Mouse (Mus musculus) c-Kit-positive CD71-negative TER-119-negative erythroid progenitor cells, embryonic 14.5 days (primary cell): ENCODE data around the gene Cks2.
"Not testable (repeated sequence)": the region's sequence is repeated elsewhere in the genome, so short reads cannot be mapped to it uniquely, and the experiment has no call there.

Source experiments
- DNase-seq: peaks from one replicate; pipeline ENCODE4 v3.0.0-alpha.2; 2013; ENCODE audit warnings: low read depth

Cks2 gene

GRCm38 (mm10) chr13:51644829-51645789 is at the start of gene Cks2:
TSS of gene Cks2 (plus strand) at chr13:51645232.
- DNase-seq = peak; percentile 99

DNA sequence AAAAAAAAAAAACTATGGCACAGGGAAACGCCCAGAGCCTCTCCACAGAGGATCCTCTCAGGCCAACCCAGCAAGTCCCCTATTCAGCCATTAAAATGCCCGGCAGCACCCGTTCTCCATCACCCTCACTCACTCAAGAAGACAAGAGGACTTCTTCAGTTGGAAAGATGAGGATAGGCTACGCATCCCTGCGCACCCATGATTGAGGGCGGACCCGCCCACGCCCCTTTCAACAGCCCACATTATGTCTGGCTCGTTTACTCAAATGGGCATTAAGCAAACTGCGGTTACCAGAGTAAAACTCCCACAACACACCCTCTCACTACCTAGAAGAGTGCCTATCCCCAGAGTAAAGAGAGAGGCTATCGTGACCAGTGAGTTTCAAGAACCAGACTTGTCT is 49.6 kb upstream of the Cks2 start:
- DNase-seq = no peak

- DNase-seq = no peak
Observed at GRCm38 (mm10) chr13:51598063-51598462, 47.0 kb upstream of the Cks2 start.

- no peak for DNase-seq
Observed at GRCm38 (mm10) chr13:51600169-51600568, 44.9 kb upstream of the Cks2 start.

DNA sequence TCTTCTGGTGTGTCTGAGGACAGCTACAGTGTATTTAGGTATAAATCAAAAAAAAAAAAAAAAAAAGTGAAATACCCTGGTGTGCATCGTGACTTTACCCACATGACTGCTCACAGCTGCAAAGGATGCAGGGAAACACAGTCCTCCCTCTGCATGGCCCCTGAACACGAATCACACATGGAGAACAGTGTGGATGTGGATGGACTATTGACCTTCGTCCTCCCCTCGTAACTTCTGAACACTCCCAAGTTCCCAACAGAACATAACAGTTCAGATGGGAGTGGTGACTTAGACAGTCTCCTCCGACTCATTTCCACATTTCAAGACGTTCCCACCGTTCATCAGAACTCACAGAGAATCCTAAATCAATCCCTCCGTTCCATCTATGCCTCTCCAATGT is 42.3 kb upstream of the Cks2 start:
- DNase-seq = no peak

DNA sequence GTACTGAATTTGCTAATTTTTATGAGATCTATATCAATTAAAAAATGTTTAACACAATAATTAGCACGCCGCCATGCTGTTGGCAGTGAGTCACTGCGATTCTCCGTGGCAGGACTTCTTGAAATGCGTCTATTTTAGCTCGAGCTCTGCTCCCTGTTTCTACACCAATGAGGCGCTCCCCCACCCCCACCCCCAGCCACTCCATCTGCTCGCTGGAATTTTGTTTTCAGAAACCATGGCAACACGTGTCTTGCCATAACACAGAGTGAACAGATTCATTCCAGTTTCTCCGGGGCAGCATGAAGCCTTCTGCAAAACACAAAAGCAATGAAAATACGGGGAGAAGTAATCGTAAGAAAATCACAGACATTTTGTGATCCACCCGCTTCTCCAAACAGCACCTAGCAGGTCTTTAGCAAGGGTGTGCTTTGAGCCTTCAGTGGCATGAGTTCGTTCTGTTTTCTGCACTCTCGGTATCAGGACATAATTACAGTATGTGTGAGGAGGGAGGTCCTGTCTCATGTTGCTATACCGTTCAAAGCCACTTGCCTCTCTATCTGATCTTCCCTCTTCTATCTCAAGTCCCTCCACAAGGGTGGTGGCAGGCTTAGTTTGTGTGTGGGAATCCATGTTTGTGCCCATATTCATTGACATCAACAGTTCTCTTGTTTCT is 41.7 kb upstream of the Cks2 start:
- DNase-seq = no peak

GRCm38 (mm10) chr13:51603894-51604244 is 41.2 kb upstream of the Cks2 start:
- no peak for DNase-seq

DNA sequence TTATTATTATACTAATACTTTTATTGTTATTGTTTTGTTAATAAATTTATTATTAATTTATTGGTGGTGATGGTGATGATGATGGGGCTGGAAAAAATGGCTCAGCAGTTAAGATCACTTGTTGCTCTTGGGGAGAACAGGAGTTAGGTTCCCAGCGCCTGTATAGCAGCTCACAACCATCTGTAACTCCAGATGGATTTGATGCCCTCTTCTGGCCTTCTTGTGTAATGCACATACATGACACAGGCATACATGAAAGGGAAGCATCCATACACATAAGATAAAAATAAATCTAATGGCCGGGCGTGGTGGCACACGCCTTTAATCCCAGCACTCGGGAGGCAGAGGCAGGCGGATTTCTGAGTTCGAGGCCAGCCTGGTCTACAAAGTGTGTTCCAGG is 35.8 kb upstream of the Cks2 start:
- no peak for DNase-seq

DNA sequence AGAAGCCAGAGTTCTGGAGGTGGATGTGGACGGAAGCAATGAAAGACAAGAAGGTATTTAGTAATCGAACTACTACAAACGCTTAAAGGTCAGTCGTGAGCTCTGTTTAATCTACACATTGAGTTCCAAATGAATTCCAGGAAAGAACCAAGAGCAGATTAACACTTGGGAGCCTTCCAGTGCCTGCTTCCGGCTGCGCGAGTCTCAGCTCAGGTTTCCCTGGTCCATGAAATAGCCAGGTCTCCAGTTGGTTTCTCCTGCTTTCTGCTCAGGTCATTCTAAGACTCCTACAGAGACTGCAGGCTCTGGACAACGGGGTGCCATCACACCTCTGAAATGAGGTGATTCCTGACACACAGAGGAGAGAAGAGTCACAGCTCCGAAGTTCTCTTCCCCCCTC is 34.0 kb upstream of the Cks2 start:
- DNase-seq = no peak

DNA sequence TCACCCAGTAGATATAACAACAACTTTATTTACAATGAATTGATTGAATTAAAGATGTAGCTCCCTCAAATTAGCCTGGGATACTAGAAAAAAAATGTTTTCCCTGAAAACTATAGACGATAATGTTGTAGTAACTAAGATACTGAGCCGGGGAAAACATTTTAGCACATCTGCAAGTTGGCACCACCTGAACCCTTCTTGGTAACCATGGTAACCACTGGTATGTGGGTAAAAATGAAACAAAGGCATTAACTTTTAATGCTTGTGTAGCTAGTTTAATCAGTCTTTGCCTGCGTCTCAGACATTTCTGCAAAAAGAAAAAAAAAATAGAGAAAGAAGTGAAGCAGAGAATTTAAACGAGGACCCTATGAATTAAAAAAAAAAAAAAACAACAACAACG is 33.5 kb upstream of the Cks2 start:
- DNase-seq = no peak

DNA sequence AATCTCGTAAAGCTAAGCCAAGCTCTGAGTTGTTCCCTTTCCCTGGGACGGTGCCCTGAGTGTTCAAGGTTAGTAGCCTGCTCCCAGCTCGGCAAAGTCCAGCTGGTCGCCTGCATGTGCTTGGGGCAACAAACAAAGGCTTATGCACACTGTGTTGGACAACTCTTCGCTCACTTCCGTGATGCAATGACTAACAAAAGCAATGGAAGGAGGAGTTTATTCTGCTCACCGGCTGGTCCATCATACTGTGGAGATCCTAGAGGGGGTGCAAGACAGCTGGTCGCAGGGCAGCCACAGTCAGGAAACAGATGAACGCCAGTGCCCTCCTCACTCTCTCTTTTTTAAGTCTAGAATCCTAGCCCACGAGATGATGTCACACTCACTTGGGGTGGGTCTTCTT is 29.2 kb upstream of the Cks2 start:
- no peak for DNase-seq

GRCm38 (mm10) chr13:51616417-51617044 is 28.5 kb upstream of the Cks2 start:
- DNase-seq = no peak

GRCm38 (mm10) chr13:51617306-51617705 is 27.7 kb upstream of the Cks2 start:
- DNase-seq = no peak

DNA sequence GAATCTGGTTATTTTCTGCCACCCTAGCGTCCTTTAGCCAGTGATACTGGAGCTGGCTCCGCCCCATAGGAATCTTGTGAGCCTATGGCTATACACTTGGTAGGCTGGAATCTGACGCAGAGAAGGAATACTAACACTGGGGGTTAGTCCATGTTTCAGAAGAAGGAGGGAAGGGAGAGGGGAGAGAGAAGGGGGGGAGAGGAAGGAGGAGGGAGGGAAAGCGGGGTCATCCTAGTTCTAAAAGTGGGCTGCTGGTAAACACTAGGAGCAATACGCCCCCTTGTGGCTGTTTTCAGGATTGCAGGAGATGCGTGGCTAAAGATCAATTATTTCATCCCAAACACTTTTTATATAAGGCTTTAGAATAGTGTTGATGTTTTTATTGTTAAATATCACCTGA is 27.2 kb upstream of the Cks2 start:
- DNase-seq = peak; percentile 48

- no peak for DNase-seq
Observed at GRCm38 (mm10) chr13:51618602-51619001, 26.4 kb upstream of the Cks2 start.

DNA sequence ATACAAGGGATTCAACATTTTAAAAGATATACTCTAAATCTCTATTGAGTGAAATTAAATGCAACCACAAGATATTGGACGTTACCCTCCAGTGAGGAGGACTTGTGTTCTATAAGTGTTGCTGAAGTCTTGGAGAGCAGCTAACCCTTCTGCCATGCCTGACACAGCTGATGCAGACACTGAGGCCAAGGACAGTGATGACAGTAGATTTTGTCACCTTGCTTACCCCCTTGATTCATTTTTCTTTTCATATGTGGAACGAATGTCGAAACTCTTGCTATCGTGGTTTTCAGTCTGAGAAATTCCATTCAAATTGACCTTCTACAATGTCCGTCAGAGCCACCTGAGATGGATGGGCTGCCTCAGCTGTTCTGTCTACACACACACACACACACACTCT is 22.4 kb upstream of the Cks2 start:
- DNase-seq = no peak

DNA sequence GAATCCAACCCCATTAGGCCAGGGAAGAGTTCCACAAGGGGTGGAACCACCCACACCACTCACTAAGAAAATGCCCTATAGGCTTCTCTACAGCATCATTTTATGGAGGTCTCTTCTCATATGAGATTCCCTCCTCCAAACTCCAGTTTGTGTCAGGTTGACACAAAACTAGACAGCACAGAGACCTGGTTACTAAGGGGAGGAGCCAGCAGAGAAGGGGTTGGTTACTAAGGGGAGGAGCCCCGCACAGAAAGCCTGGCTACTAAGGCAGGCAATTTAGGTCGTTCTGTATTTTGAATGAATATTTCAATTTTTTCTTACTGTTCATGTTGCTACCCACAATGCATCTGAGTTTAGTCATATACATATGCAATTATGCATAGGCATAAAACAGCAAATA is 21.4 kb upstream of the Cks2 start:
- no peak for DNase-seq

DNA sequence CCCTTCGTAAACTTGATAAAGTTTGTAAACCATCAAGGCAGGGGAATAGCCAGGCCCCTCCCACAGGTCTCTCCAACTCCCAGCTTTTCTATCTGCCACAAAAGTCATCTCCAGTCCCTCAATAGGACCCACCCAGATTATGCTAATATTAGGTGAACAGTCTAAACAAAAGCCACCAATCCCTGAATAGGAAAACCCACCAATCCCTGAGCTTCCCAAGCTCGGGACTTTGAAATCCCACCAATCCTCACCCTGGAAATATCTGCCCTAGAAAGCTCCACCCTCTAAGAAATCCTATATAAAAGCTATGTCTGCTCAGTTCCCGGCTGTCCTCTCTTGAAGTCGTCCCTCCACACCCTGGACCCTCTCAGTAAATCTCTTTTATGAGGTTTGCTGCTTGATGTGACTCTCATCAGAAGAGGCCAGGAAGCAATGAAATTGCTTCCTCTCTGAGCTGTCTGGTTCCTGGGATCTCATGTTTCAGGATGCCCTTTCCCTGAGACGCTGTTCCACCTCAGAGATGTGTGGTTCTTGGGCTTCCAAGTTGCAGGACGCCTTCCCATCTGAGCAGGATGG is 16.7 kb upstream of the Cks2 start:
- DNase-seq = no peak

DNA sequence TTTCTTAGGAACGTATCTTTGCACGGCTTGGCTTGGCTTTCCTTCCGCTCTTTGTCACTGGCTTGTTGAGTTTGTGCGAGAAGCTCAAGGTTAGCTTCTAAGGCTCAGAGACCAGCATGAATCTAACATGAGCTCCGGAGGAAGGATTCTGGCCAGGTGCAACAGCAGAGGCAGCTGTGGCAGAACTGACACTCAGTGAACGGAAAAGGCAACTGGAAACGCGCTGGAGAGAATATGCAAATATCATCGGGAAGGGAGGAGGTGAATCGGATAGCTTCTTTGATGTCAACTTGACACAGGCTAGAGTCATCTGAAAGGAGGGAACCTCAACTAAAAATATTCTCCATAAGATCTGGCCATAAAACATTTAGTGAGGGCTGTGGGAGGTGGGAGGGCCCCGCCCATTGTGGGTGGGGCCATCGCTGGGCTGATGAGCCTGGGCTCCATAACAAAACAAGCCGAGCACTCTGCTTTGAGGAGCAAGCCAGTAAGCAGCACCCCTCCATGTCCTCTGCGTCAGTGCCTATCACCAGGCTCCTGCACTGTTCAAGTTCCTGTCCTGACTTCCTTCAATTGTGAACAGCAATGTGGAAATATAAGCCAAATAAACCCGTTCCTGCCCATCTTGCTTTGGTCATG is 13.6 kb upstream of the Cks2 start:
- no peak for DNase-seq

GRCm38 (mm10) chr13:51632560-51633218 is 12.3 kb upstream of the Cks2 start:
- no peak for DNase-seq

GRCm38 (mm10) chr13:51635384-51635783 is 9.6 kb upstream of the Cks2 start:
- DNase-seq = not testable (repeated sequence)

DNA sequence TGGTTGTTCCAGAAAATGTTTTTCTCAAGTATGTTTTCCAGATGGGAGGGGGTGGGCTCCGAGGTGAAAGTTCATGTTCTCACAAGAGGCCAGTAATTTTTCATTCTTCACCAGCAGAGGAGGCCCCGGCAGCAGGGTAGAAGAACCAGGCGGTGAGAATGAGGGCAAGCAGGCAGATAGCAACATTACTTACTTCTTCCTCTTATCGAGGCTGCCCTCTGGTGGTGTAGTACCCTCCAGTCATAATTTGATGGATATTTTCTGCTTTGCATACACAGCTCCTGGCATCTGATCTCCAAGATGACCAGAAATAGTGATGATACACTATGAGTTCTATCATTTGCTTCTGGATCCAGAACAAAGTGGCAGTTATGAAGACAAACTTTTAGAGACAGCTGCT is 6.1 kb upstream of the Cks2 start:
- no peak for DNase-seq
